Mouse (Mus musculus): ENCODE results near the gene Limk1.
"Not testable (repeated sequence)": the region's sequence is repeated elsewhere in the genome, so short reads cannot be mapped to it uniquely, and the experiment has no call there.

The Limk1 gene

GRCm38 (mm10) chr5:134677491-134677890 lies 10.9 kb downstream of the Limk1 start:
- no peak for DNase-seq (ENCODE audit: low spot score)

GRCm38 (mm10) chr5:134675956-134676759 lies 12.2 kb downstream of the Limk1 start:
- DNase-seq (ENCODE audit: low spot score), result no peak

- no peak for DNase-seq (ENCODE audit: low spot score)
These were observed 13.4 kb downstream of the Limk1 start for GRCm38 (mm10) chr5:134674977-134675376.

DNA sequence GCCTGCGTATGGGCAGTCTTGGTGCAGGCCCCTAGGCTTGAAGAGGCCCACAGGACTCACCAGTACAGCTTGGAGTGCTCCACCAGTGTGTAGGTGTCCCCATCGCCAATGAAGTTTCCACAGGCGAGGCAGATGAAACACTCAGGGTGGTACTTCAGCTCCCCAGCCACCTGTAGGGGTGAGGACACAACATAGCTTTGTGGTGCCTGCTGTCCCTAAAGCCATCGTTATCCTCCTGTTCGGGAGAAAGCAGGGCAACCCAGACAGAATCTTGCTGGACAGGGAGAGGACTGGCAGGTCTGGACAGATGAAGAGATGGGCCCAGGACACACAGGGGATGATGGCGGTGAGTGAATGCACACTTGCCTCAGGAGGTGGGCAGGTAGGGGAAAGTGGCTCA lies 15.8 kb downstream of the Limk1 start:
- DNase-seq (ENCODE audit: low spot score), result no peak

DNA sequence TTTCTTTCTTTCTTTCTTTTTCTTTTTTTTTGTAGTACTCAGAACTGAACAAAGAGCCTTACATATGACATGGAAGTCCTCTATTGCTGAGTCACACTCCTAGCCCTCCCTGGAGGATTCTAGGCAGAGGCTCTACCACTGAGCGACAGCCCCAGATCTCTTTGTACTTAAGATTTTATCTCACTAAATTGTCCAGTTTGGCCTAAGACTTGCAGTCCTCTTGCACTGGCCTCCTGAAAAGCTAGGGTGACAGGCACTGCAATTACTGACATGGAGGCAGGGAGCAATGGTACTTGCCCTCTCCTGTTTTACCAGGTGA lies 16.2 kb downstream of the Limk1 start:
- DNase-seq (ENCODE audit: low spot score), result no peak

GRCm38 (mm10) chr5:134671335-134672197 lies 16.8 kb downstream of the Limk1 start:
- DNase-seq (ENCODE audit: low spot score), result no peak

DNA sequence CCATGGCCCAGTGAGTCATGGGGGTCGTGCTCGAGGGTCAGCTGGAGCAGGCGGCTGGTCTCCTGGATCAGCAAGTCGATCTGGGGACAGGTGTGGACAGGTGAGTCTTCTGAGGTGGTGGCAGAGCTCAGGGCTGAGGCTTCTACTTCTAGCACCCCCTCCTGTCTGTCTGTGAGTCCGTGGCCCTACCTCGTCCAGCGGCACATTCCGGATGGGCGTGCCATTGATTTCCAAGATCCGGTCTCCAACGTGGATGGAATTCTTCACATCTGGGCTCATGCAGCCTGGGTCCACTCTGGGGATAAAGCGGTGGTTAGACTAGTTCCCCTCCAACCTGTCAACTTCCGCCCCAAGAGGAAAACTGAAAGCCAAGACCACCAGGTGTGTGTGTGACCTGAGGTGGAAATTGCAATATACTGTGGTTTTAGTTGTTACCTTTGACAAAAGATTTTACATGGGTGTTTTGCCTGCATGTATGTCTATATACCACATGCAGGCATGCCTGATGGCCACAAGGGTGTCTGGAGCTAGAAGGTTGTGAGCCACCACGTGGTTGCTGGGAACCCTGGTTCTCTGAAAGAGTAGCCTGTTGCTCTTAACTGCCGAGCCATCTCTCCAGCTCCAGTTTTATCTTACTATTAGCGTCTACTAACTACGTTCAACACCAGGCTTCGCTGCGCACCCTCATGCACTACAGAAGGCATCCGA lies 19.2 kb downstream of the Limk1 start:
- DNase-seq (ENCODE audit: low spot score), result no peak

DNA sequence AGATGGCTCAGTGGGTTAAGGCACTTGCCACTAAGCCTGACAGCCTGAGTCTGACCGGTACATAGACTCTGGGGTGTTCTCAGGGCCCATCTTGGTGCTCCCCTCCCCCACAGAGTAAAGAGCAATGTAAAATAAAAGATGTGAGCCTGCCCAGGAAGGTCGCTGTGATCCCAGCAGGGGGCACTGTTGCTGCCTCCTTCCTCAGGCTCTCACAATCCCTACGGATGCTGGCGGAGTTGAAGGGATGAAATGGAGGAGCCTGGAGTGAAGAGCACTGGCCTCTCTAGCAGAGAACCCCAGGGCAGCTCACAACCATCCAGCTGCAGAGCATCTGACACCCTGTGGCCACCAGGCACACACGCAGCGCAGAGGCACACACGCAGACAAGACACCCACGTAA lies 19.9 kb downstream of the Limk1 start:
- DNase-seq (ENCODE audit: low spot score), result no peak

- no peak for DNase-seq (ENCODE audit: low spot score)
These were observed 31.7 kb downstream of the Limk1 start for GRCm38 (mm10) chr5:134656708-134657107.

DNA sequence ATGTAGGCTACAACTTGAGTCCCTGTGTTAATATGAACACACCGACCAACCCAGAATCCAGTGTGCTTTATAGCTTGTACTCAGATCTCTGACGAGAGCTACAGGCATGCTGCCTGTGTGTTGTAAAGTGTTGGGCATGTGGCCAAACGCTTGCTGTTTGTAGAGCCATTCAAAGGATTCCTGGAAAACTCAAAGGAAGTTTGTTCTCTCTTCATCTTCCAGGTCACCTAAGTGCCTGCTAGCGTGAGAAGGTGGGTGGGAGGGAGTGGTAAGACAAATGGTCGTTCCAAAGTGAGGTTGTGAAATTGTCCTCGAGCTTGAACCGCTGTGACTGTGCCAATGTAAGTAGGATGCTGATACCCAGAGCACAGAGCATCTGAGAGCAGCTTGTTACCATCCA lies 36.4 kb downstream of the Limk1 start:
- DNase-seq (ENCODE audit: low spot score), result no peak

DNA sequence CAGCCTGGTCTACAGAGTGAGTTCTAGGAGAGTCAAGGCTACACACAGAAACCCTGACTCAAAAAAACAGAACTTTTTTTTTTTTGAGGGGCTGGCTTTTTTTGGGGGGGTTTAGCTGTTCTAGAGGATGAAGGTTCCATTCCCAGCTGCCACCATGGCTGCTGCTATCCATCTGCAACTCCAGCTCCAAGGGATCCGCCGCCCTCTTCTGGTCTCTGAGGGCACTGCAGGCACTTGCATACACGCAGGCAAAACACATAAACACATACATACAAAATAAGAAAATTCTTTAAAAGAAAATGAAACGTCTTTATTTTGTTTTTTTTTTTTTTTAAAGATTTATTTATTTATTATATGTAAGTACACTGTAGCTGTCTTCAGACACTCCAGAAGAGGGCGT lies 37.5 kb downstream of the Limk1 start:
- DNase-seq (ENCODE audit: low spot score), result no peak

GRCm38 (mm10) chr5:134648976-134649375 lies 39.4 kb downstream of the Limk1 start:
- not testable (repeated sequence) for DNase-seq (ENCODE audit: low spot score)

GRCm38 (mm10) chr5:134647394-134647793 lies 41.0 kb downstream of the Limk1 start:
- DNase-seq (ENCODE audit: low spot score), result no peak

- no peak for DNase-seq (ENCODE audit: low spot score)
These were observed 41.9 kb downstream of the Limk1 start for GRCm38 (mm10) chr5:134646461-134646860.

DNA sequence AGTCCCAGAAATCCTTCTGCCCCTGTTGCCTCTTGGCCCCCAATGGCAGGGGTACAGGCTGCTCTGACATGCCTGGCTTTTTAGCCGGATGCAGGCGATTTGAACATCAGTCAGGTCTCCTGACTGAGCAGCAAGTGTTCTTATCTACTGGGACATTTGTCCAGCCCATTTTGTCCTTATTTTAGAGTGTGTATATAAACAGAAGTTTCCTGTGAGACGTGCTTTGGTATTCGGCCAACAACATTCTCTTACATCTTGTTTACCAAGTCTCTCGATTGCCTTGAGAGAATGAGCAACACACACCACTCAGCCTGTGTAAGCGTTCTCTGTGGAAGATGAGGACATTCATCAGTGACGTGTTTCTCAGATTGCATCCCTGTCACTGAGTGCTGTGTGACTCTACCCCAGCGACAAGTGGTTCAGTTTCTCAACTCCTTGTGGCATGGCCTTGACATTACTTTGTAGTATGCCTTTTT lies 43.7 kb downstream of the Limk1 start:
- no peak for DNase-seq (ENCODE audit: low spot score)

GRCm38 (mm10) chr5:134644121-134644520 lies 44.3 kb downstream of the Limk1 start:
- no peak for DNase-seq (ENCODE audit: low spot score)

- no peak for DNase-seq (ENCODE audit: low spot score)
These were observed 48.0 kb downstream of the Limk1 start for GRCm38 (mm10) chr5:134640371-134640770.

DNA sequence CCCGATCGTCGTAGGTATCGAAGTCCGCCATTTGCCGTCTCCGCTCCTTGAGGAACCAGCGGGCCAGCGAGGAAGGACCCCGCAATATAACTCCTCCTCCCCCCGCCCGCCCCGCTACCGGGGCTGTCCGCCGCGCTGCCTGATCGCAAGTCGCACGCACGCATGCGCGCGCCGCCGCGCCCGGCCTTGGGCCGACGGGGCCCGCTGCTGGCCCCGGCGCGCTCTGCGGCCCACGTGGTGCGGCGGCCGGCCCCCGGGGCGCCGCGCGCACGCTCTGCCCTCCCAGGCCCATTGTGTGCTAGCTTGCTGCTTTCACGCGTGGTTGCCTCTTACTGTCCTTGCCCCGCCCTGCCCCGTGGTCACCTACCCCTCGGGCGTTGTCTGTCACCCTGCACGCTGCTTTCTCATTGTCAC lies 49.1 kb downstream of the Limk1 start, which contains the start of gene Eif4h:
Eif4h (minus strand) TSS at position 222 of the 414 bp plus-strand sequence.
- DNase-seq (ENCODE audit: low spot score), result peak; percentile 95

- no peak for DNase-seq (ENCODE audit: low spot score)
These were observed 49.7 kb downstream of the Limk1 start for GRCm38 (mm10) chr5:134638461-134639268.

DNA sequence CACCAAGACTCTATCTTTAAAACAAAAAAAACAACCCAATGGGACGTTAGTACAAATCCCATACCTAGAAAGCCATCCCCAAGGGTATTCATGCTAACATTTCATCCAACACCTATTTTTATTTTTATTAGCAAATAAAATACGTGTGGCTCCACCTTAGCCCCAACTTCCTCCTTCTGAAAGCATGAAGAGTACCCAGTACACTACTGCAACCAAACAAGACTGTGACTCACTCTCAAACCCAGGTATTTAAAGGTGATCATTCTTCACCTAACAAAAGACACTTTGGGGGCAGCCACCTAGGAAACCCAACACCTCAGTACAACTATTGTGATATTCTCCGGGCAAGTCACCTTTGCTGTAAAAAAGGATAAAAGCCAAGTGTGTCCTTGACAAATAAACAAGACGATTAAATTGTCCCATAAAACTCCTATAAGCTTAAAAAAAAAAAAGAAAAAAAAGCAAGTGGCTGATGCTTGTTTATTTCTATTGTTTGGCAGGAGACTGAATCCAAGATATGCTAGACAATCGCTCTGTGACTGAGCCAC lies 50.5 kb downstream of the Limk1 start:
- DNase-seq (ENCODE audit: low spot score), result no peak

DNA sequence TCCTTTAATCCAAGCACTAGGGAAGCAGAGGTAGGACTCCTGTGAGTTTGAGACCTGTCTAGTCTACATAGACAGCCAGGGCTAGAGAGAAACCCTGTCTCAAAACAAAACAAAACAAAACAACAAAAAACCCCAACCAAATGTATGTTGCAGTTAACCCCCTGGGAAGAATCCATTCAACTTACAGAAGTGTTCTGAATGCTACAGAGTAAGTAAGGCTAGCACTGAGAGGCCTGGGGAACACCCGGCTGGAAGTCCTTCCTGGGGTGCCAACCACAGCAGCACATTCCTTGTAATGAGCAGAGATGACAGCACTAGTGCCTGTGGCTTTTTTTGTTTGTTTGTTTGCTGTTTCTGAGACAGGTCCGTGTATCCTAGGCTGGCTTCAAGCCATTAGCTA lies 55.6 kb downstream of the Limk1 start:
- no peak for DNase-seq (ENCODE audit: low spot score)

Measured in left cerebral cortex, adult 11 months (tissue).